8 mouse cellular contexts compared by ENCODE assay signal in the genomic region with DNA sequence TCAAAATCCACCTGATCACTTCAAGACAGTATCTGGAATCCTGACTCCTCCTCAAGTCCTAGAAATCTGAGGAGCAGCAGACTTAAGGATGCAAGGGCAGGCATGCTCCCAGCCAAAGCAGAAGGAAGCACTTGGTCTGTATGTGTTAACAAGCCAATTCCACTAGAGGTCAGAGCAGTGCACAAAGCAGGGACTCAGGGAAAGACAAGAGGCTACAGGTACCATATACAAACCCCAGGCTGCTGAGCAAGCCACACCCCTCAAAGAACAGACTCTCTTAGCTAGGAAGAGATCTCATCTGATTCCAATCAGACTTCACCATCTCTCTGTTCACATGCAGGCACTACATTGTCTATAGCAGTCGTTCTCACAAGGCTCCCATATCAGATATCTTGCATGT.
A peak's percentile ranks its signal among the peaks of the same experiment; 100 is the strongest.
DNase-seq lines count a peak whose midpoint lies in the region; ATAC-seq lines count a peak whose summit lies in the region.

No protein-coding gene starts in this region.

- WGBS in forebrain, embryonic 15.5 days, result 44% methylated on average over 1 of the region's 1 CpGs
- 47% methylated on average over 1 of the region's 1 CpGs for WGBS in neural tube, embryonic 13.5 days

- no peak overlapping the region for H3K4me3 ChIP-seq in forebrain, embryonic 15.5 days
- H3K4me3 ChIP-seq in neural tube, embryonic 13.5 days, result no peak overlapping the region

- H3K4me2 ChIP-seq in forebrain, embryonic 15.5 days (replicated peaks), result no peak overlapping the region
- no peak overlapping the region for H3K4me2 ChIP-seq in neural tube, embryonic 13.5 days

- ATAC-seq in forebrain, embryonic 15.5 days (replicated peaks), result 0 out of 2 replicates have a peak, but pooled peaks have one; percentile 53
- ATAC-seq in neural tube, embryonic 13.5 days (ENCODE audit: low read depth), result peak; percentile 74; the same call in 1 of the 2 replicates

- no peak overlapping the region for H3K27ac ChIP-seq in forebrain, embryonic 15.5 days (replicated peaks)
- no peak overlapping the region for H3K27ac ChIP-seq in neural tube, embryonic 13.5 days (replicated peaks)

- H3K9me3 ChIP-seq in forebrain, embryonic 15.5 days, result no peaks in the 10 kb centered on the region
- no peaks in the 10 kb centered on the region for H3K9me3 ChIP-seq in neural tube, embryonic 13.5 days

- peak; percentile 31 to 55 for DNase-seq in right cerebral cortex, postnatal 10 days (ENCODE audit: low spot score in 2 of 2)
- DNase-seq in right cerebral cortex, postnatal 25 days, result no peak
- DNase-seq in adipocyte (ENCODE audit: low spot score), result peak; percentile 66
- peak; percentile 51 to 58 for DNase-seq in kidney, adult 8-10 months
- peak; percentile 33 for DNase-seq in liver
- DNase-seq in right cerebral cortex, postnatal 4 days, result no peak

- no peak overlapping the region for H3K9ac ChIP-seq in forebrain, embryonic 15.5 days (replicated peaks)
- no peak overlapping the region for H3K9ac ChIP-seq in neural tube, embryonic 13.5 days

- H3K27me3 ChIP-seq in forebrain, embryonic 15.5 days, result no peaks in the 10 kb centered on the region
- no peaks in the 10 kb centered on the region for H3K27me3 ChIP-seq in neural tube, embryonic 13.5 days

- no peaks in the 10 kb centered on the region for H3K4me1 ChIP-seq in forebrain, embryonic 15.5 days
- no peaks in the 10 kb centered on the region; the same call in 1 of the 2 replicates for H3K4me1 ChIP-seq in neural tube, embryonic 13.5 days (replicated peaks)

- H3K36me3 ChIP-seq in forebrain, embryonic 15.5 days, result no peaks in the 10 kb centered on the region
- no peaks in the 10 kb centered on the region for H3K36me3 ChIP-seq in neural tube, embryonic 13.5 days

Comparison
In these comparisons a context has a peak if more than half of its experiments do, and no peak if none do; other contexts are left out.
1. DNase-seq: peak in right cerebral cortex, postnatal 10 days (2 of 2), adipocyte (single experiment), kidney, adult 8-10 months (2 of 2) and liver (single experiment); none in right cerebral cortex, postnatal 25 days (single experiment) and right cerebral cortex, postnatal 4 days (single experiment).